Comparison of ENCODE assay signal across 1 mouse cellular context in genomic region chr8:119781086-119781840, GRCm38 (mm10).
TF ChIP-seq lines count a peak whose summit lies in the region.

No protein-coding gene starts in this region.

TF ChIP-seq in MEL, 35 proteins besides CTCF, POLR2A, EP300 and RAD21 (continued from another document):
- TF ChIP-seq TBP (IDR thresholded peaks at IDR 0.05; ENCODE audit: low read depth, low read length), result no peak
- no peak for TF ChIP-seq MYC (IDR thresholded peaks at IDR 0.05; ENCODE audit: low read depth, low read length)
- no peak for TF ChIP-seq BHLHE40 (IDR thresholded peaks at IDR 0.05; ENCODE audit: borderline replicate concordance, low read depth, low read length)
- no peak for TF ChIP-seq TAL1 (IDR thresholded peaks at IDR 0.05; ENCODE audit: low read length)
- no peak for TF ChIP-seq MAX (IDR thresholded peaks at IDR 0.05; ENCODE audit: low read length)
- no peak for TF ChIP-seq HCFC1 (IDR thresholded peaks at IDR 0.05; ENCODE audit: low read depth, low read length)
